Mouse (Mus musculus): Measurements from ENCODE around the gene Gm1043. TPM values are rescaled to one million over a fixed set of nuclear protein-coding genes. Genes with fewer than 3 reads are reported as not detected.

Gm1043 gene
- total RNA-seq, 1 experiment, result not detected

DNA sequence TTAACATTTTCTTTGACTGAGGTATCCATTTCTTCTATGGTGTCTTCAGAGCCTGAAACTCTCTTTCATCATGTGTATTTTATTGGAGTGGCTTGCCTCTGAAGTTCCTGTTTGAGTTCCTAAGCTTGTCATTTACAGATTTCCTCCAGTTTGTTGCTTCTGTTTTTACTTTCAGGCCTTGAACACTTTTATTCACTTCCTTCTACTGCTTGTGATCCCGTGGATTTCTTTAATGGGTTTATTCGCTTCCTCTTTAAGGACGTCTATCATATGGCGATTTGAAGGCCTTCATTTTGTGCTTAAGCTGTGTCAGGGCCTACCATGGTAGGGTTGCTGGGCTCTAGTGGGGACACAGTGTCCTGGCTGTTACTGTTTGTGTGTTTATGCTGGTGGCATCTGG, 11.5 kb upstream of the Gm1043 start:
- in situ Hi-C loops (cut with MboI; ENCODE audit: low sequenced_read_pairs in 2 of 2, unreplicated experiment in 2 of 2), result no loop called here
- no peak for TF ChIP-seq MAFK (IDR thresholded peaks at IDR 0.05; ENCODE audit: insufficient read depth, low read depth, low read length)
- TF ChIP-seq ZC3H11A (IDR thresholded peaks at IDR 0.05; ENCODE audit: borderline replicate concordance, low read depth, low read length), result no peak
- TF ChIP-seq HCFC1 (IDR thresholded peaks at IDR 0.05; ENCODE audit: borderline replicate concordance, insufficient read depth, low read length), result no peak
- no peak for TF ChIP-seq CHD2 (IDR thresholded peaks at IDR 0.05; ENCODE audit: low read depth, low read length)
- no peak for TF ChIP-seq ZNF384 (IDR thresholded peaks at IDR 0.05; ENCODE audit: low read depth, low read length)
- H3K27ac ChIP-seq (ENCODE audit: insufficient read depth, low read depth, low read length, poor library complexity, severe bottlenecking), result no peak overlapping the region
- no peaks in the 10 kb centered on the region for H3K9me3 ChIP-seq (ENCODE audit: control insufficient read depth, insufficient read depth, low read depth, low read length)
- DNase-seq (ENCODE audit: low read depth, low spot score), result no peak
- no peaks in the 10 kb centered on the region for H3K36me3 ChIP-seq (ENCODE audit: control insufficient read depth, insufficient read depth, low read length, poor library complexity, severe bottlenecking)
- H3K9ac ChIP-seq (ENCODE audit: insufficient read depth, low read depth, low read length, poor library complexity, severe bottlenecking), result no peak overlapping the region
- peaks cover 0 to 11% of the 10 kb centered on the region in 2 experiments; a peak in 1 of 4 replicates for H3K4me1 ChIP-seq (ENCODE audit: control insufficient read depth in 2 of 2, insufficient read depth in 2 of 2, low read length in 2 of 2, poor library complexity in 1 of 2)
- no peak overlapping the region for H3K4me3 ChIP-seq (ENCODE audit: insufficient read depth in 1 of 2, low read depth in 1 of 2, low read length in 2 of 2, poor library complexity in 1 of 2, severe bottlenecking in 1 of 2)

DNA sequence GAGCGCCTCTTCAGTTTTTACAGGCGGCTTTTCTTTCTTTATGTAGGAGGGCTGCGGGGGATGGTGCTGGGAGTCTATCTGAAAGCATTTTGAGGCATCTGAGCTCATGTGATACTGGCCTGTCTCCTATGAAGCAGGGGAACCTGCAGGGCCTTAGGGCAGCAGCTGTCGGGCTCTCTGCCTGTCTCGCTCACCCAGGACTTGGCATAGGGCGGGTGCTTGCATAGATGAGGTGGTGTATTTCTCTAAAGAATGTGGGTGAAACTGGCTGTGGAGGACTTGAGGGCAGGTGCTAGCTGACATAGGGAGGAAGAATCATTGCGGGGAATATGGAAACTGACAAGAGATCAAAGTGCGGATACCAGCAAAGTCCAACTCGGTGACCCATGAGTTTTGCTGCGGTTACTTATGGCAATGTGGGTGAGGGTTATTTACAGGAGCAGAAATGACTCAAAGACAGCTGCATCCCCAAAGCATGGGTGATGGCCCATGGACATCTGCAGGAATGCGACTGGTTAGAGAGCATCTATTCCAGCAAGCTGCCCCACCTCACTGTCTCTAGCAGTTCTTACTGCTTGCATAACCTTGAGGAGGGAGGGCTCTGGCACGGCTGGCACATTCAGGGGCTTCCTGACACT, 8.4 kb upstream of the Gm1043 start:
- DNase-seq (ENCODE audit: low read depth, low spot score), result no peak

DNA sequence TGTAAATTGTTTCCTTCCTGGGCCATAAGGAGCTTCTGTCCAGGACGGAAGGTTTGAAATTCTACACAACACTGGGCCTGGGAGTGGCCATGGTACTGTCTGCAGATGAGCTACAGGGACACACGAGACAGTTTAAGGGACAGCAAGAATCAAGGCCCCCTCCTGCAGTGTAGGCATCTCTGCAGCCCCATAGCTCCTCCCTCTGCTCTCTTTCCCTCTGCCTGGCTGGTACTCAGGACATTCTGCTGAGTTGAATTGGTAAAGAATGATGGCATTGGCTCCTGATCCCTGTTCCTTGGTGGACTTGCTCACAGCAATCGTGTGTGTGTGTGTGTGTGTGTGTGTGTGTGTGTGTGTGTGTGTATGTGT, 7.9 kb upstream of the Gm1043 start:
- no peak for DNase-seq (ENCODE audit: low read depth, low spot score)
- Histone ChIP-seq H3K9me3 (ENCODE audit: control insufficient read depth, insufficient read depth, low read depth, low read length) (no peaks in the 10 kb centered on the region), H3K9ac (ENCODE audit: insufficient read depth, low read depth, low read length, poor library complexity, severe bottlenecking) (no peak overlapping the region), H3K36me3 (ENCODE audit: control insufficient read depth, insufficient read depth, low read length, poor library complexity, severe bottlenecking) (no peaks in the 10 kb centered on the region), H3K4me1 (ENCODE audit: control insufficient read depth in 2 of 2, insufficient read depth in 2 of 2, low read length in 2 of 2, poor library complexity in 1 of 2) (peaks cover 5 to 22% of the 10 kb centered on the region in 2 experiments; a peak in 2 of 4 replicates), H3K27ac (ENCODE audit: insufficient read depth, low read depth, low read length, poor library complexity, severe bottlenecking) (no peak overlapping the region), H3K4me3 (ENCODE audit: insufficient read depth in 1 of 2, low read depth in 1 of 2, low read length in 2 of 2, poor library complexity in 1 of 2, severe bottlenecking in 1 of 2) (no peak overlapping the region)
- TF ChIP-seq ZNF384 (IDR thresholded peaks at IDR 0.05; ENCODE audit: low read depth, low read length) (no peak), HCFC1 (IDR thresholded peaks at IDR 0.05; ENCODE audit: borderline replicate concordance, insufficient read depth, low read length) (no peak), MAFK (IDR thresholded peaks at IDR 0.05; ENCODE audit: insufficient read depth, low read depth, low read length) (no peak), CHD2 (IDR thresholded peaks at IDR 0.05; ENCODE audit: low read depth, low read length) (no peak), ZC3H11A (IDR thresholded peaks at IDR 0.05; ENCODE audit: borderline replicate concordance, low read depth, low read length) (no peak)
- in situ Hi-C loops (cut with MboI; ENCODE audit: low sequenced_read_pairs in 2 of 2, unreplicated experiment in 2 of 2), result no loop called here

More for the DNA sequence above, 8.4 kb upstream of the Gm1043 start:
- Histone ChIP-seq H3K4me1 (ENCODE audit: control insufficient read depth in 2 of 2, insufficient read depth in 2 of 2, low read length in 2 of 2, poor library complexity in 1 of 2) (peaks cover 4 to 19% of the 10 kb centered on the region in 2 experiments; a peak in 2 of 4 replicates), H3K9ac (ENCODE audit: insufficient read depth, low read depth, low read length, poor library complexity, severe bottlenecking) (no peak overlapping the region), H3K36me3 (ENCODE audit: control insufficient read depth, insufficient read depth, low read length, poor library complexity, severe bottlenecking) (no peaks in the 10 kb centered on the region), H3K4me3 (ENCODE audit: insufficient read depth in 1 of 2, low read depth in 1 of 2, low read length in 2 of 2, poor library complexity in 1 of 2, severe bottlenecking in 1 of 2) (no peak overlapping the region), H3K9me3 (ENCODE audit: control insufficient read depth, insufficient read depth, low read depth, low read length) (no peaks in the 10 kb centered on the region), H3K27ac (ENCODE audit: insufficient read depth, low read depth, low read length, poor library complexity, severe bottlenecking) (no peak overlapping the region)
- in situ Hi-C loops (cut with MboI; ENCODE audit: low sequenced_read_pairs in 2 of 2, unreplicated experiment in 2 of 2), result no loop called here
- TF ChIP-seq ZNF384 (IDR thresholded peaks at IDR 0.05; ENCODE audit: low read depth, low read length) (no peak), MAFK (IDR thresholded peaks at IDR 0.05; ENCODE audit: insufficient read depth, low read depth, low read length) (no peak), CHD2 (IDR thresholded peaks at IDR 0.05; ENCODE audit: low read depth, low read length) (no peak), HCFC1 (IDR thresholded peaks at IDR 0.05; ENCODE audit: borderline replicate concordance, insufficient read depth, low read length) (no peak), ZC3H11A (IDR thresholded peaks at IDR 0.05; ENCODE audit: borderline replicate concordance, low read depth, low read length) (no peak)

DNA sequence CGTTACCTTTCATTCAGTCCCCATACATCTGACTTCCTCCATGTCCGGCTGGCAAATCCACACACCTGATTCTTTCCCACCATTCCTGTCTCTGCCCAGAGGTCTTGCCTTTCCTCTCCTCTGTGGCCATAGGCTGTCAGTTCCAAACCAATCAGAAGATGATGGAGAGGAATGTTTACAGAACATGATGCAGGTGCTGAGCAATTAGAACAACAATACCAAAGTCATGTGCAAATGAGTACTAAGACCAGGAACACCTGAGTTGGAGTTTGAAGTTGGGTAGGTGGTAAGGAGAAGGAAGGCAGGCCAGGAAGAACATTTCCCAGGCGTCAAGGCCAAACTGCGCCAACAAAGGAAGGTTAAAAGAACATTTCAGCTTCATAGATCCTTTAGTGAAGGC, 5.7 kb upstream of the Gm1043 start:
- Histone ChIP-seq H3K9me3 (ENCODE audit: control insufficient read depth, insufficient read depth, low read depth, low read length) (no peaks in the 10 kb centered on the region), H3K9ac (ENCODE audit: insufficient read depth, low read depth, low read length, poor library complexity, severe bottlenecking) (no peak overlapping the region), H3K36me3 (ENCODE audit: control insufficient read depth, insufficient read depth, low read length, poor library complexity, severe bottlenecking) (no peaks in the 10 kb centered on the region), H3K27ac (ENCODE audit: insufficient read depth, low read depth, low read length, poor library complexity, severe bottlenecking) (no peak overlapping the region), H3K4me1 (ENCODE audit: control insufficient read depth in 2 of 2, insufficient read depth in 2 of 2, low read length in 2 of 2, poor library complexity in 1 of 2) (peaks cover 5 to 24% of the 10 kb centered on the region in 2 experiments; a peak in 2 of 4 replicates), H3K4me3 (ENCODE audit: insufficient read depth in 1 of 2, low read depth in 1 of 2, low read length in 2 of 2, poor library complexity in 1 of 2, severe bottlenecking in 1 of 2) (no peak overlapping the region)
- no peak for DNase-seq (ENCODE audit: low read depth, low spot score)
- no peak for TF ChIP-seq MAFK (IDR thresholded peaks at IDR 0.05; ENCODE audit: insufficient read depth, low read depth, low read length)
- TF ChIP-seq ZC3H11A (IDR thresholded peaks at IDR 0.05; ENCODE audit: borderline replicate concordance, low read depth, low read length), result no peak
- no peak for TF ChIP-seq CHD2 (IDR thresholded peaks at IDR 0.05; ENCODE audit: low read depth, low read length)
- TF ChIP-seq ZNF384 (IDR thresholded peaks at IDR 0.05; ENCODE audit: low read depth, low read length), result no peak
- TF ChIP-seq HCFC1 (IDR thresholded peaks at IDR 0.05; ENCODE audit: borderline replicate concordance, insufficient read depth, low read length), result no peak
- in situ Hi-C loops (cut with MboI; ENCODE audit: low sequenced_read_pairs in 2 of 2, unreplicated experiment in 2 of 2), result no loop called here
